Mouse (Mus musculus): ENCODE results near the gene Creb3l2. TPM values are rescaled to one million over a fixed set of nuclear protein-coding genes. Genes with fewer than 3 reads are reported as not detected.

Creb3l2 gene
- polyA plus RNA-seq, 1 experiment: 1.4 TPM

GRCm38 (mm10) chr6:37298982-37299381 is 143.0 kb downstream of the Creb3l2 start:
- Histone ChIP-seq H3K4me3 (replicated peaks) (peak overlapping the region; percentile 88), H3K4me1 (peaks cover 22% of the 10 kb centered on the region), H3K27me3 (replicated peaks) (peaks cover 61% of the 10 kb centered on the region), H3K36me3 (replicated peaks; ENCODE audit: low read length) (no peaks in the 10 kb centered on the region), H3K9me3 (peaks cover 5% of the 10 kb centered on the region)
- TF ChIP-seq FLI1 (IDR thresholded peaks at IDR 0.05; ENCODE audit: low read length): no peak
- TF ChIP-seq GATA1 (IDR thresholded peaks at IDR 0.05; ENCODE audit: borderline replicate concordance, low read length): no peak

DNA sequence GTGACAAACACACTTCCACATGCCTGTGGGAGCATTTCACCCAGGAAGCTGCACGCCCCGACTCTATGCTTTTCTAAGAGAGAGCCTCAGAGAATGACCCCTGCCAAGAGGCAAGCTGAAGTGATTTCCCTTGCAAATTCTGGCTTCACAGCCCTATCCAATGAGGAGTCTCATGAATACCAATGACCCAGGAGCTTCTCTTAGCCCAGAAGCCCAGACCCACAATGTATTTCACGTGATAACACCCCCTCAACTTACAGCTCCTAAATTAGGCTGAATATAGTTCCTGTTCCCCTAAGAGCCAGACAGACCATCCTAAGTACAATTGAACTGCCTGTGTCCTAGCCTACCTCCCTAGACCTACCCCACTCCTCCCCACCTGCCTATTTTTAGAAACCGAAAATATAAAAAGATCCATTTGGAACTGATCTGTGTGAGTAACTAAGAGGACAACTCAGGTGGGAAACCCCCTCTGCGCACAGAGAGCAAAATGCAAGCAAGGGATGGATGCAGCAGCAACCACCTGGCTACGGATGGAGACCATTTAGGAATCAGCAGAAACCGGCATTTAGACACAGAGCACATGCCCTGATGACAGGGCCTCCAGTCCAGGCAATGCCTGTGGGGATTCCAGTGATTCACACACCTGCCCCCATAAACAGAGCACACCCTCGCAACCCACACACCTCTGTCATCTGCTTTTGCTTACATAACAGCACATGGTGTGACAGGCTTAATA is 144.0 kb downstream of the Creb3l2 start:
- TF ChIP-seq FLI1 (IDR thresholded peaks at IDR 0.05; ENCODE audit: low read length) (no peak), GATA1 (IDR thresholded peaks at IDR 0.05; ENCODE audit: borderline replicate concordance, low read length) (no peak)
- H3K27me3 ChIP-seq (replicated peaks): peaks cover 57% of the 10 kb centered on the region

GRCm38 (mm10) chr6:37292068-37292467 is 149.9 kb downstream of the Creb3l2 start:
- Histone ChIP-seq H3K36me3 (replicated peaks; ENCODE audit: low read length) (no peaks in the 10 kb centered on the region), H3K4me3 (replicated peaks) (no peak overlapping the region), H3K27me3 (replicated peaks) (peaks cover 8% of the 10 kb centered on the region), H3K4me1 (no peaks in the 10 kb centered on the region; the same call in 1 of the 2 replicates), H3K9me3 (no peaks in the 10 kb centered on the region)
- no peak for TF ChIP-seq FLI1 (IDR thresholded peaks at IDR 0.05; ENCODE audit: low read length)
- TF ChIP-seq GATA1 (IDR thresholded peaks at IDR 0.05; ENCODE audit: borderline replicate concordance, low read length): no peak

More for the DNA sequence above, 144.0 kb downstream of the Creb3l2 start:
- no peaks in the 10 kb centered on the region for H3K36me3 ChIP-seq (replicated peaks; ENCODE audit: low read length)
- H3K4me1 ChIP-seq: peaks cover 22% of the 10 kb centered on the region
- H3K4me3 ChIP-seq (replicated peaks): no peak overlapping the region
- peaks cover 5% of the 10 kb centered on the region for H3K9me3 ChIP-seq

GRCm38 (mm10) chr6:37291171-37291570 is 150.8 kb downstream of the Creb3l2 start:
- Histone ChIP-seq H3K9me3 (no peaks in the 10 kb centered on the region), H3K4me3 (replicated peaks) (no peak overlapping the region), H3K36me3 (replicated peaks; ENCODE audit: low read length) (no peaks in the 10 kb centered on the region), H3K27me3 (replicated peaks) (peaks cover 11% of the 10 kb centered on the region), H3K4me1 (no peaks in the 10 kb centered on the region)
- no peak for TF ChIP-seq FLI1 (IDR thresholded peaks at IDR 0.05; ENCODE audit: low read length)
- TF ChIP-seq GATA1 (IDR thresholded peaks at IDR 0.05; ENCODE audit: borderline replicate concordance, low read length): no peak

DNA sequence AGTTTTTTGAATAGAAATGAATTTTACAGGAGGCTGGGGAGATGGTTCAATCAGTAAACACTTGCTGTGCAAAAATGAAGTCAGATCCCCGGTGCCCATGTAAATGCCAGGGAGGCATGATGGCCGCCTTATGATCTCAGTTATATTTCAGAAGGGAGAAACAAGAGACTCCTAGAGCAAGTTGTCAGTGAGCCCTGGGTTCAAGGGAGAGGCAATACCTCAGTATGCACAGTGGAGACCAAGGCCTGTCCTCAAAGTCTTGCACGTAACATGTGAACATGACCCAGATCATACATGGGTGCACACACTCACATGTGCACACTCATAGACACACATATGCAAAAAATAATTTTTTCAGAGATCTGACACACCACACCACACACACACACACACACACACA is 151.3 kb downstream of the Creb3l2 start:
- H3K9me3 ChIP-seq: no peaks in the 10 kb centered on the region
- H3K4me3 ChIP-seq (replicated peaks): no peak overlapping the region
- H3K4me1 ChIP-seq: no peaks in the 10 kb centered on the region

GRCm38 (mm10) chr6:37286134-37286533 is 155.8 kb downstream of the Creb3l2 start:
- peaks cover 12% of the 10 kb centered on the region for H3K4me1 ChIP-seq
- no peaks in the 10 kb centered on the region for H3K36me3 ChIP-seq (replicated peaks; ENCODE audit: low read length)
- no peak for TF ChIP-seq GATA1 (IDR thresholded peaks at IDR 0.05; ENCODE audit: borderline replicate concordance, low read length)
- no peak for TF ChIP-seq FLI1 (IDR thresholded peaks at IDR 0.05; ENCODE audit: low read length)
- H3K27me3 ChIP-seq (replicated peaks): peaks cover 14% of the 10 kb centered on the region
- 0 out of 2 replicates have a peak, but pooled peaks cover 3% of the 10 kb centered on the region for H3K9me3 ChIP-seq
- no peak overlapping the region for H3K4me3 ChIP-seq (replicated peaks)

More for the DNA sequence above, 151.3 kb downstream of the Creb3l2 start:
- Histone ChIP-seq H3K27me3 (replicated peaks) (peaks cover 10% of the 10 kb centered on the region), H3K36me3 (replicated peaks; ENCODE audit: low read length) (no peaks in the 10 kb centered on the region)
- TF ChIP-seq FLI1 (IDR thresholded peaks at IDR 0.05; ENCODE audit: low read length) (no peak), GATA1 (IDR thresholded peaks at IDR 0.05; ENCODE audit: borderline replicate concordance, low read length) (no peak)

DNA sequence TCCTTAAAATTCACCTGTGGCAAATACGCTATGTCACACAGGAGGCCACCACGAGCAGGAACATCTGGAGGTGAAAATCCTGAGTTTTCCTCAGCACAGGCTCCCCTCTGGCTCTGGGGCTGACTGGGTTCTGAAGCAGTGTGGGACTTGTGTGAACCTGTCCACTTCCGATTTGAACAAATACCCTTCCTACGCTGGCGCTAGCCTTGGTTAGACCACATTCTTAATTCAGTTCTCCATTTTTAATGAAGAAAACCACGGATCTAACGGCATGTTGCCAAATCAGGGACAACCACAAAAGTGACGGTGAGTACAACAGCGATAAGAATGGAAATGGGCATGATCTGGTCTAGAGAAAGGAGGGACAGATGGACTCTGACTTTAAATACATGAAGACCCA is 157.1 kb downstream of the Creb3l2 start:
- TF ChIP-seq FLI1 (IDR thresholded peaks at IDR 0.05; ENCODE audit: low read length) (no peak), GATA1 (IDR thresholded peaks at IDR 0.05; ENCODE audit: borderline replicate concordance, low read length) (no peak)
- H3K4me3 ChIP-seq (replicated peaks): no peak overlapping the region
- peaks cover 12% of the 10 kb centered on the region for H3K4me1 ChIP-seq
- 0 out of 2 replicates have a peak, but pooled peaks cover 3% of the 10 kb centered on the region for H3K9me3 ChIP-seq
- H3K27me3 ChIP-seq (replicated peaks): peaks cover 16% of the 10 kb centered on the region
- H3K36me3 ChIP-seq (replicated peaks; ENCODE audit: low read length): no peaks in the 10 kb centered on the region

GRCm38 (mm10) chr6:37283336-37283735 is 158.6 kb downstream of the Creb3l2 start:
- TF ChIP-seq GATA1 (IDR thresholded peaks at IDR 0.05; ENCODE audit: borderline replicate concordance, low read length) (no peak), FLI1 (IDR thresholded peaks at IDR 0.05; ENCODE audit: low read length) (no peak)
- no peaks in the 10 kb centered on the region for H3K36me3 ChIP-seq (replicated peaks; ENCODE audit: low read length)
- H3K9me3 ChIP-seq: 0 out of 2 replicates have a peak, but pooled peaks cover 3% of the 10 kb centered on the region
- peaks cover 13% of the 10 kb centered on the region for H3K27me3 ChIP-seq (replicated peaks)
- H3K4me3 ChIP-seq (replicated peaks): no peak overlapping the region
- H3K4me1 ChIP-seq: peaks cover 12% of the 10 kb centered on the region

DNA sequence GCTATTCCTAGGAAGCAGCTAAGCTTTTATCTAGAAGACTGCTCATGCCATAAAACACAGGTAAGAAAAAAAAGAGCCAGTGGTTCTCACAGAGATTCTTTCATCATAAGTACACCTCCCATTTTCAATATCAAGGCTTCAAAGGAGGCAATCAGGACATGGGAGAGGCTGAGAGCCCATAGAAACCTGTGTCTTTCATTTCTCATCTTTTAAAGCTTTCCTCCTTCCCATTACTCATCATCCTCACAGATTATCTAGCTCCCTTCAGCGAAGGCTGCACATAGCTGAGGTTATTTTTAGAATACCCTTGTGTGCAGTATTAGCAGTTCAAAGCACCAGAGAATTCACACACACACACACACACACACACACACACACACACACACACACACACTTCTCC is 159.3 kb downstream of the Creb3l2 start:
- Histone ChIP-seq H3K4me3 (replicated peaks) (no peak overlapping the region), H3K36me3 (replicated peaks; ENCODE audit: low read length) (no peaks in the 10 kb centered on the region), H3K4me1 (peaks cover 12% of the 10 kb centered on the region), H3K27me3 (replicated peaks) (peaks cover 13% of the 10 kb centered on the region), H3K9me3 (0 out of 2 replicates have a peak, but pooled peaks cover 3% of the 10 kb centered on the region)
- no peak for TF ChIP-seq GATA1 (IDR thresholded peaks at IDR 0.05; ENCODE audit: borderline replicate concordance, low read length)
- TF ChIP-seq FLI1 (IDR thresholded peaks at IDR 0.05; ENCODE audit: low read length): no peak

Other genes with a start within 250 kb of the Creb3l2 start
- 0.02 TPM in 1 of 2 replicates, not detected in the other for gene Dgki, start 142.0 kb downstream of the Creb3l2 start, polyA plus RNA-seq (2012; ENCODE audit: insufficient read depth, low replicate concordance)
- not detected in 2 replicates for gene Akr1d1, start 88.0 kb upstream of the Creb3l2 start, polyA plus RNA-seq (2012; ENCODE audit: insufficient read depth, low replicate concordance)